Mouse (Mus musculus) stomach, embryonic 16.5 days (tissue): ENCODE data around the gene Rrp7a. TPM values are rescaled to one million over a fixed set of nuclear protein-coding genes. Genes with fewer than 3 reads are reported as not detected.
A peak's percentile ranks its signal among the peaks of the same experiment; 100 is the strongest.

Experiments used
- ATAC-seq: fragments of 200-750 bp; cut with Nextera tagmentation; 2 replicates; pipeline ENCODE4 v1.8.0; 2017; ENCODE audit warnings: moderate number of reproducible peaks, moderate TSS enrichment; ENCODE audit not compliant: insufficient read depth, low FRiP score
- H3K27ac ChIP-seq: fragments of 300-500 bp; sonication (generic); 2 replicates; pipeline ENCODE4 v1.5.1; 2014; ENCODE audit warnings: low read length
- H3K27me3 ChIP-seq: fragments of 300-500 bp; sonication (generic); 2 replicates; pipeline ENCODE4 v1.6.1; 2014; ENCODE audit warnings: low read length, control low read depth, mixed read lengths; ENCODE audit not compliant: control insufficient read depth, insufficient read depth
- H3K36me3 ChIP-seq: fragments of 300-500 bp; sonication (generic); 2 replicates; pipeline ENCODE4 v1.6.1; 2014; ENCODE audit warnings: low read length; ENCODE audit not compliant: control insufficient read depth, insufficient read depth
- H3K4me1 ChIP-seq: fragments of 300-500 bp; sonication (generic); 2 replicates; pipeline ENCODE4 v1.6.1; 2014; ENCODE audit warnings: low read length, control low read depth, mixed read lengths; ENCODE audit not compliant: control insufficient read depth, insufficient read depth
- H3K4me2 ChIP-seq: fragments of 300-500 bp; sonication (generic); 2 replicates; pipeline ENCODE4 v1.6.1; 2014; ENCODE audit warnings: low read depth, low read length, mixed read lengths
- H3K4me3 ChIP-seq: fragments of 300-500 bp; sonication (generic); replicated peaks from 2 replicates; pipeline ENCODE4 v1.5.1; 2014; ENCODE audit warnings: mild to moderate bottlenecking, low read length
- H3K9ac ChIP-seq: fragments of 300-500 bp; sonication (generic); 2 replicates; pipeline ENCODE4 v1.6.1; 2014; ENCODE audit warnings: low read length
- H3K9me3 ChIP-seq: fragments of 300-500 bp; sonication (generic); replicated peaks from 2 replicates; pipeline ENCODE4 v1.6.1; 2016; ENCODE audit warnings: low read length, control low read depth; ENCODE audit not compliant: control insufficient read depth
- WGBS: fragments of 180-500 bp; shearing (Covaris S2); extraction: QIAGEN DNeasy Blood & Tissue Kit; methylation state at CpG from one replicate; pipeline ENCODE4 v1.1.7; 2014; 5-methylcytosine and 5-hydroxymethylcytosine counted together
- polyA plus RNA-seq: library from polyadenylated mRNA; unstranded; fragments of >200 nt; fragmentation: Nextera tagmentation; extraction: Ambion mirVana; gene quantifications from 2 replicates; pipeline ENCODE4 v1.2.1, GENCODE M21; 2015

The Rrp7a gene
- polyA plus RNA-seq, 1 experiment from 2014 or later: 66.0 TPM

- no peak for ATAC-seq
These were observed 14.8 kb downstream of the Rrp7a start for GRCm38 (mm10) chr15:83107814-83108213.

GRCm38 (mm10) chr15:83106426-83106825 lies 16.2 kb downstream of the Rrp7a start:
- 63% methylated on average over 6 of the region's 6 CpGs for WGBS
- Histone ChIP-seq H3K27me3 (no peaks in the 10 kb centered on the region), H3K4me2 (no peak overlapping the region), H3K27ac (no peak overlapping the region), H3K36me3 (no peaks in the 10 kb centered on the region), H3K9ac (no peak overlapping the region), H3K4me1 (no peaks in the 10 kb centered on the region), H3K9me3 (no peaks in the 10 kb centered on the region), H3K4me3 (no peak overlapping the region)
- ATAC-seq: no peak

More at GRCm38 (mm10) chr15:83107814-83108213, 14.8 kb downstream of the Rrp7a start:
- Histone ChIP-seq H3K36me3 (no peaks in the 10 kb centered on the region), H3K4me3 (no peak overlapping the region), H3K9ac (no peak overlapping the region), H3K9me3 (no peaks in the 10 kb centered on the region), H3K4me2 (no peak overlapping the region), H3K27me3 (no peaks in the 10 kb centered on the region), H3K4me1 (no peaks in the 10 kb centered on the region), H3K27ac (no peak overlapping the region)
- WGBS: 73% methylated on average over 6 of the region's 6 CpGs

- Histone ChIP-seq H3K4me3 (no peak overlapping the region), H3K4me2 (no peak overlapping the region), H3K27ac (no peak overlapping the region), H3K4me1 (peaks cover 4% of the 10 kb centered on the region; the same call in 1 of the 2 replicates), H3K9ac (no peak overlapping the region), H3K9me3 (no peaks in the 10 kb centered on the region), H3K36me3 (no peaks in the 10 kb centered on the region), H3K27me3 (no peaks in the 10 kb centered on the region)
- WGBS: 48% methylated on average over 1 of the region's 1 CpGs
- no peak for ATAC-seq
These were observed 19.5 kb downstream of the Rrp7a start for GRCm38 (mm10) chr15:83103111-83103510.

GRCm38 (mm10) chr15:83100332-83100662 lies 22.3 kb downstream of the Rrp7a start:
- Histone ChIP-seq H3K36me3 (no peaks in the 10 kb centered on the region), H3K4me1 (peaks cover 4% of the 10 kb centered on the region; the same call in 1 of the 2 replicates), H3K27ac (peak overlapping the region; percentile 66), H3K9me3 (no peaks in the 10 kb centered on the region), H3K4me2 (peak overlapping the region; percentile 95), H3K27me3 (no peaks in the 10 kb centered on the region), H3K9ac (peak overlapping the region; percentile 90), H3K4me3 (peak overlapping the region; percentile 76)
- WGBS: 2% methylated on average over 8 of the region's 8 CpGs
- 0 out of 2 replicates have a peak, but pooled peaks have one; percentile 45 for ATAC-seq

- 2% methylated on average over 31 of the region's 31 CpGs for WGBS
- peak overlapping the region; percentile 76 for H3K4me3 ChIP-seq
- peak overlapping the region; percentile 90 for H3K9ac ChIP-seq
These were observed 22.9 kb downstream of the Rrp7a start for GRCm38 (mm10) chr15:83099533-83100331.

GRCm38 (mm10) chr15:83095950-83096349 lies 26.7 kb downstream of the Rrp7a start:
- Histone ChIP-seq H3K4me1 (peaks cover 4% of the 10 kb centered on the region; the same call in 1 of the 2 replicates), H3K4me2 (no peak overlapping the region), H3K27ac (no peak overlapping the region), H3K36me3 (no peaks in the 10 kb centered on the region), H3K9me3 (no peaks in the 10 kb centered on the region), H3K4me3 (no peak overlapping the region), H3K27me3 (no peaks in the 10 kb centered on the region), H3K9ac (no peak overlapping the region)
- 41% methylated on average over 2 of the region's 2 CpGs for WGBS
- ATAC-seq: no peak

More at GRCm38 (mm10) chr15:83099533-83100331, 22.9 kb downstream of the Rrp7a start:
- peak; percentile 94 for ATAC-seq
- H3K36me3 ChIP-seq: no peaks in the 10 kb centered on the region
- H3K27ac ChIP-seq: peak overlapping the region; percentile 66
- peak overlapping the region; percentile 95 for H3K4me2 ChIP-seq
- H3K9me3 ChIP-seq: no peaks in the 10 kb centered on the region
- H3K27me3 ChIP-seq: no peaks in the 10 kb centered on the region
- peaks cover 4% of the 10 kb centered on the region; the same call in 1 of the 2 replicates for H3K4me1 ChIP-seq

GRCm38 (mm10) chr15:83093687-83094086 lies 28.9 kb downstream of the Rrp7a start:
- Histone ChIP-seq H3K9me3 (no peaks in the 10 kb centered on the region), H3K4me2 (no peak overlapping the region), H3K4me1 (0 out of 2 replicates have a peak, but pooled peaks cover 5% of the 10 kb centered on the region), H3K9ac (no peak overlapping the region), H3K27ac (no peak overlapping the region), H3K4me3 (no peak overlapping the region), H3K36me3 (no peaks in the 10 kb centered on the region), H3K27me3 (no peaks in the 10 kb centered on the region)
- WGBS: 88% methylated on average over 2 of the region's 2 CpGs
- no peak for ATAC-seq

- 29% methylated on average over 3 of the region's 3 CpGs for WGBS
- Histone ChIP-seq H3K27ac (no peak overlapping the region), H3K9me3 (no peaks in the 10 kb centered on the region), H3K4me1 (0 out of 2 replicates have a peak, but pooled peaks cover 7% of the 10 kb centered on the region), H3K4me2 (no peak overlapping the region), H3K4me3 (no peak overlapping the region), H3K9ac (no peak overlapping the region), H3K36me3 (no peaks in the 10 kb centered on the region), H3K27me3 (no peaks in the 10 kb centered on the region)
- peak; percentile 29; the same call in 1 of the 2 replicates for ATAC-seq
These were observed 31.7 kb downstream of the Rrp7a start for GRCm38 (mm10) chr15:83090874-83091273.

- Histone ChIP-seq H3K9me3 (no peaks in the 10 kb centered on the region), H3K9ac (no peak within 1 kb of the TSS)
These were observed 33.3 kb downstream of the Rrp7a start, which contains the start of gene Serhl for GRCm38 (mm10) chr15:83089429-83089605. Gene Serhl (plus strand): TSS chr15:83089506.

More at GRCm38 (mm10) chr15:83089429-83089605, 33.3 kb downstream of the Rrp7a start, which contains the start of gene Serhl:
- 25% methylated on average over 7 of the region's 7 CpGs for WGBS
- no peak for ATAC-seq
- Histone ChIP-seq H3K27me3 (no peaks in the 10 kb centered on the region), H3K4me1 (0 out of 2 replicates have a peak, but pooled peaks cover 7% of the 10 kb centered on the region), H3K36me3 (no peaks in the 10 kb centered on the region), H3K4me3 (no peak within 1 kb of the TSS), H3K27ac (no peak within 1 kb of the TSS), H3K4me2 (no peak within 1 kb of the TSS)
